Mouse (Mus musculus): ENCODE measurements around the gene Usp16.

Gene Usp16

GRCm38 (mm10) chr16:87454419-87455179 lies at the start of gene Usp16:
TSS of gene Usp16 (plus strand) at chr16:87454703.
- DNase-seq, result peak; percentile 88

GRCm38 (mm10) chr16:87405001-87405400 lies 49.5 kb upstream of the Usp16 start:
- no peak for DNase-seq

DNA sequence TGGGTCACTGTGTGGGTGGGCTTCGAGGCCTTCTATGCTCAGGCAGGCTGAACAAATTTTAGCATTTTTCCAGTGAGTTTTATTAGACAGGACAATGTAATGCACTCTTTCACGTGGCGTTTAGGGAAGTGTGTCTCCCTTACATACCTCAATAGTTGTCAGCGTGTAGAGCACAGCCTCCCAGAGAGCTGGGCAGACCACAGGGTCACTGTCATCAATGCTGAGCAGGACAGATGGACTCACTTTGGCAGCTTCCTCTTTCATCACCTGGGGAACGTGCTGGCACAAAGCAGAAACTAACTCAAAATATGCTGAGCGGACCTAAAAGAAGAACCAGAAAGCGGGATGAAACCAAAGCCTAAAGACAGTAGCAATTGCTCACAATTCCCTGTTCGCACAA lies 33.8 kb upstream of the Usp16 start:
- no peak for DNase-seq

DNA sequence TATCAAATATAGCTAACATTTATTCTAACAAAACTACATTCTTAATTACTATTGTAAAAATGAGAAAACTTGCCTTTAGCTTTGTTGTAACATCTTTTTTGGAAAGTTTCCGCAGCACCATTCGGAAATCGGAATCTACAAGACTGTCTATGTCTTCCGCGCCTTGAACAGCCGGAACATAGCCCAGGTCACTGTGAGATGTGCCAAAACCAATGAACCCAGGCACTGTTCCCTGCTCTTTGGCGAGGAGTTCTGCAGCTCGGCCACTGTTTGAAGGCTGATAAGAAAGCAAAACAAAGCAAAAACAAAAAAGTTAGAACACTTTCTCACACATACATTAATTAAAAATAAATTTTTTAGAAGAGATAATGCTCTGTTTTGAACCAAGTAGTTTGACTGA lies 27.0 kb upstream of the Usp16 start:
- no peak for DNase-seq

DNA sequence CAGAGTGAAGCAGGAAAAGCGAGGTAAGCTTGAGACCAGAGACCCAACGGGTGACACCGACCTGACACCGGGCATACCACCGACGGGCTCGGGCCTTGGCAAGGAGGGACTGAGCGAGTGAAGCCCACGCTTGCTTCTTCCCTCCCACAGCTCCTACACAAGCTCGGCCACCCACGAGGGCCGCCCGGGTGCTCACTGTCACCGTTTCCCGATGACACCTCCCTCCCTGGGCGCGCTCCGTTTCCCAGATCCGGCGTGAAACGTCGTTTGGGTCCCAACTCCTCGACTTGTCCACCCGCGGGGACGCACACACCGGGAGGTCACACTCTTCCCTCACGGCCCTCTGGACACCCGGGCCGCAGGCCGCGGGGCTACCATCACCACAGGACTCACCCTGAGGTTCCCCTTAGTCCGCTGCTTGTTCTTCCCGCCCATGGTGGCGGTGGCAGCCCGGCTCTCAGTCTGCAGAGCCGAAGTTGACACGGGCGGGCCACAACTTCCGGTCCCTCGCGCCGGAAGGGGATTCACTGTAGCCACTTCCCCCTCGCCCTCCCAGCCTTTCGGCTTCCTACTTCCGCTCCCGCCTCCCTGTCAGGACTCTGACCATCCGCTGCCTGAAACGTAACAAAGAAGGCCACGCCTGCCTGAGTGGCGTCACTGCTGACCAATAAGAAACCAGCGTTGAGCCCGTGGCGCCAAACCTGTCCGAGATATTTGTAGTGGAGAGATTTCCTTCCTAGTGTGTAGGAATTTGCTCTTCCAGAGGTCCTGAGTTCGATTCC lies 22.3 kb upstream of the Usp16 start, which contains the start of gene Ltn1:
TSS of gene Ltn1 (minus strand) at position 580 of the 782 bp plus-strand sequence.
- DNase-seq, result peak; percentile 97

DNA sequence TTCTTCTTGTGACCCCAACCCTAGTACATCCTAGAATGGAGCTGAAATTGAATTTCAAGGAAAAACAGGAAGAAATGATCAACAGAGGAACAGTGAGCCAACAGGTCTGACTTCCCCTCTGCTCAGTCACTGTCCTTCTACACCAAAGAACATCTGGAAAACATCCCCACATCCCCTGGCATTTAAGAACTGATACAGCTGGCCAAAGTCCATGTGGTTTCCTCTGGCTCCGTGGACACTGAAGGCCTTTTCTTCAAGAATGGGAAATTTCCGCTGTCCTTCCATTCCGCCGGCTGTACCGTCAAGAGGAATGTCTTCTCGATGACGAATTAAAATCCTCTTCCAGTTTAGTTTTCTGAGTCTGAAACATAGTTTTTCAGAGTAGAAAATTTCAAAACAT lies 20.2 kb upstream of the Usp16 start:
- DNase-seq, result no peak

- DNase-seq, result no peak
Observed at GRCm38 (mm10) chr16:87434946-87435345, 19.6 kb upstream of the Usp16 start.

- DNase-seq, result no peak
Observed at GRCm38 (mm10) chr16:87435411-87436205, 18.9 kb upstream of the Usp16 start.

- no peak for DNase-seq
Observed at GRCm38 (mm10) chr16:87437096-87437495, 17.4 kb upstream of the Usp16 start.

GRCm38 (mm10) chr16:87438697-87439096 lies 15.8 kb upstream of the Usp16 start:
- DNase-seq, result no peak

GRCm38 (mm10) chr16:87440184-87440686 lies 14.3 kb upstream of the Usp16 start, which contains the start of gene Rwdd2b:
TSS of gene Rwdd2b (minus strand) at chr16:87440573.
- DNase-seq, result peak; percentile 89

DNA sequence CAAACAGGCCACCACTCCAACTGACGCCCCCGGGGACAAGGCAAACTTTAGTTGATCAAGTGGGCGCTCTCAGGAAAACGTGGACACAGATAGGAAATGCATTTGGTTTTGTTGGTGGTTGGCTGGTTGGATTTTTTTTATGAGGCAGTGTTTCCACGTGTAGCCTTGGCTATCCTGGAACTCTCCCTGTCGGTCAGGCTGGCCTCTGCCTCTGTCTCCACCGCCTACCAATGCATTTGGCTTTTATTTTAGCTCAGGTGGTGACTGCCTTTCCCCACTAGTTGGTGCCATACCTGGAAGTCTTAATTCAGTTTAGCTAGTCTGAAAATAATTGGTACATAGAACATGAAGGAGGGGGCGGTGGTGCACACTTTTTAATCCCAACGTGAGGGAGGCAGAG lies 13.4 kb upstream of the Usp16 start:
- no peak for DNase-seq

DNA sequence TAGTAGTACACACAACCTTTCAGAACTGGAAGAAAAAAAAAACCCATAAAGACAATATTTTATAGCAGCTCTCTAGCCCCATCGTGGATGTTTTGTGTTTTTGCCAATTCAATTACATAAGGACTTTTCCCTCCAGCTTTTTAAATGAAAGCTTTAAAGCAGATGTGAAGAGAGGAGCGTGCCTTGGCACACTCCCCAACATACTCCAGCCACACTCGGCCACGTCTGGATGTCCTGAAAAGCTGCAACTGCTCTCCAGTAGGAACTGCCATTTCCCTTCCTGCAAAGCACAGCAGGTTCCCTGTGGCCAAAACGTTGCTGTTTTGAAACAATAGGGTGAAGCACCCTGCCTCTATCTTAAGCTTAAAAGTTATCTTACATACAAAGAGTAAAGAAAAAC lies 12.2 kb upstream of the Usp16 start:
- no peak for DNase-seq

- no peak for DNase-seq
Observed at GRCm38 (mm10) chr16:87443245-87443644, 11.3 kb upstream of the Usp16 start.

- no peak for DNase-seq
Observed at GRCm38 (mm10) chr16:87444071-87444470, 10.4 kb upstream of the Usp16 start.

DNA sequence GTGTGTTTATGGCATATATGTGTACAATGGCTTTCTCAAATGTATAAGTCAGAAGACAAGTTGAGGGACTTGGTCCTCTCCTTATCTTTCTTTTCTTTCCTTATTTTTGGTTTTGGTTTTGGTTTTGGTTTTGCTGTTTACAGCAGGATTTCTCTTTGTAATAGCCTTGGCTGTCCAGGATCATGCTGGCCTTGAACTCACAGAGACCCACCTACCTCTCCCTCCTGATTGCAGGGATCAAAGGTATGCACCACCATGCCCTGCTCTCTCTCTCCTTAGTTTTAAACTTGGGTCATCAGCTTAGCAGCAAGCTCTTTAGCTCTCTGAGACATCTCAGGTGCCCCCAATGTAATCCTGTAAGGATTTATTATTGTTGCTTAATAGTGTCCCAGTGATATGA lies 9.4 kb upstream of the Usp16 start:
- no peak for DNase-seq

DNA sequence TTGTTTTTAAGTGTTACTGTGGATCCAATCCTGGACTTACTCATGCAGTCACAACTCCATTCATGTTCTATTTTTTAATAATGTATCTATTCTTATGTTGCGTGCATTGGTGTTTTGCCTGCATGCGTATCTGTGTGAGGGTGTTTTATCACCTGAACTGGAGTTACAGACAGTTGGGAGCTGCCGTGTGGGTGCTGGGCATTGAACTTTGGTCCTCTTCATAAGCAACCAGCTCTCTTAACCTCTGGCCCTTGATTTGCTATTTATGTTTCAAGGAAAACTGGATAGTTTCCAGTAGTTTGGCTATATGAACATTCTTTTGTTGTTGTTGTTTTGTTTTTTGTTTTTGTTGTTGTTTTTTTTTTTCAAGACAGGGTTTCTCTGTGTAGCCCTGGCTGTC lies 9.0 kb upstream of the Usp16 start:
- no peak for DNase-seq

- DNase-seq, result no peak
Observed at GRCm38 (mm10) chr16:87453226-87453625, 1.3 kb upstream of the Usp16 start.

DNA sequence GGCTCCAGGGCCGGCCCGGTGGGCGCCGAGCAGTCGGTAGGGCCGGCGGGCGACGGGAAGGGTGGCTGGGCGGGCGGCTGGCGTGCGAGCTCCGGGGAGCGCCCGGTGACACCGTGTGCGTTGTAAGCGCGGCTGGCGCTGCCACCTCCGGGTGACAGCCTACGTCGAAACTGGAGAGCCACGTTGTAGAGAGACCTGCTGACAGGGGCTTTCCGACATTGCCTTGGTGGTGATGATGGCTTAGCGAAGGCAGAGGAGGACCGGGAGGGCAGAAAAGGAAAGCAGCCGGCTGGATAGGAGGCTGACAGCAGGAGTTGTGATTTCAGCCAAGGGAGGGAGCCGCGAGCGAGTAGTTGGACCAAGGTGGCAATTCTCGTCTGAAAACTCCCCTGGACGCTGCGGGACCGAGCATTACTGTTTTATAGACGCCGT lies 693 bp downstream of the Usp16 start:
- DNase-seq, result no peak

GRCm38 (mm10) chr16:87458752-87459151 lies 4.2 kb downstream of the Usp16 start:
- DNase-seq, result no peak

GRCm38 (mm10) chr16:87470579-87470978 lies 16.1 kb downstream of the Usp16 start:
- no peak for DNase-seq

GRCm38 (mm10) chr16:87484367-87484766 lies 29.9 kb downstream of the Usp16 start:
- no peak for DNase-seq

DNA sequence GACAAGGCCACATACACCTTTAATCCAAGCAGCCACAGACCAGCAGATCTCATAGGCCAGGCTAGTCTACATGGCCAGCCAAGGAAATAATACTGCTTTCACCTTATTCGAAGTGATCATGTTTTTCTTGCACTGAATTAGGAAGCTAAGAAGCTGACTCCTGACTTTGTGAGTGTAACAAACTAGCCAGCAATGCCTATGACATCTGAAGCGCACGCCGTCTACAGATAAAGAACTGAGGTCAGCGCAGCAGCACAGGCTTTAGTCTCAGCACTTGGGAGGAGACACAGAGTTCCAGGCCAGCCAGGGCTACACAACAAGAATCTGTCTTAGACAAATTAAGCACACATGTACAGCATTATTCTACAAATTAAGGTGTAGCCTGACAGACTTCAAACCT lies 32.2 kb downstream of the Usp16 start:
- no peak for DNase-seq

Measured in cerebellum, adult 11 months (tissue).